Mouse (Mus musculus) frontal cortex, postnatal 10 days (tissue): ENCODE measurements around the gene Cacnb3.

Experiments
- DNase-seq, 2 experiments: peaks; one replicate each; pipeline ENCODE4 v3.0.0; 2022; ENCODE audit warnings: low spot score in 2 of 2, mixed read lengths in 1 of 2

The Cacnb3 gene

GRCm38 (mm10) chr15:98635291-98635841 lies 4.7 kb downstream of the Cacnb3 start:
- DNase-seq = no peak

- peak; percentile 71 to 73 for DNase-seq
Measured at GRCm38 (mm10) chr15:98636517-98636916, 5.9 kb downstream of the Cacnb3 start.

- no peak for DNase-seq
Measured at GRCm38 (mm10) chr15:98637155-98637554, 6.5 kb downstream of the Cacnb3 start.

- no peak for DNase-seq
Measured at GRCm38 (mm10) chr15:98640157-98640556, 9.5 kb downstream of the Cacnb3 start.

- no peak for DNase-seq
Measured at GRCm38 (mm10) chr15:98644406-98644805, 13.8 kb downstream of the Cacnb3 start.

GRCm38 (mm10) chr15:98645057-98646026 lies 14.7 kb downstream of the Cacnb3 start:
- no peak for DNase-seq

- no peak for DNase-seq
Measured at GRCm38 (mm10) chr15:98646737-98647136, 16.1 kb downstream of the Cacnb3 start.

- no peak for DNase-seq
Measured at GRCm38 (mm10) chr15:98647308-98647707, 16.7 kb downstream of the Cacnb3 start.

GRCm38 (mm10) chr15:98648071-98648470 lies 17.4 kb downstream of the Cacnb3 start:
- DNase-seq = no peak

GRCm38 (mm10) chr15:98651431-98651830 lies 20.8 kb downstream of the Cacnb3 start:
- no peak for DNase-seq

GRCm38 (mm10) chr15:98652174-98652573 lies 21.5 kb downstream of the Cacnb3 start:
- DNase-seq = no peak

GRCm38 (mm10) chr15:98656982-98657751 lies 26.5 kb downstream of the Cacnb3 start:
- DNase-seq = no peak

- no peak for DNase-seq
Measured at GRCm38 (mm10) chr15:98662198-98662566, 31.5 kb downstream of the Cacnb3 start.

- DNase-seq = peak; percentile 92 to 95
Measured at GRCm38 (mm10) chr15:98662567-98663545, 32.2 kb downstream of the Cacnb3 start, which contains the start of gene Ddx23. Gene Ddx23 (minus strand): TSS chr15:98662894.

GRCm38 (mm10) chr15:98664042-98664907 lies 33.6 kb downstream of the Cacnb3 start:
- DNase-seq = no peak

GRCm38 (mm10) chr15:98672592-98672991 lies 42.0 kb downstream of the Cacnb3 start:
- no peak for DNase-seq

- DNase-seq = no peak
Measured at GRCm38 (mm10) chr15:98673732-98674131, 43.1 kb downstream of the Cacnb3 start.

- peak; percentile 53 to 67 for DNase-seq
Measured at GRCm38 (mm10) chr15:98674284-98674993, 43.8 kb downstream of the Cacnb3 start.

- DNase-seq = no peak
Measured at GRCm38 (mm10) chr15:98674994-98675545, 44.4 kb downstream of the Cacnb3 start.
